Mouse (Mus musculus): ENCODE measurements around the gene Vasp.
"Not testable (repeated sequence)": the region's sequence is repeated elsewhere in the genome, so short reads cannot be mapped to it uniquely, and the experiment has no call there.

Gene Vasp

GRCm38 (mm10) chr7:19295503-19296185 lies 24.0 kb upstream of the Vasp start:
- peak; percentile 92 for DNase-seq (ENCODE audit: low read depth, low spot score)
- Histone ChIP-seq H3K36me3 (ENCODE audit: control insufficient read depth, insufficient read depth, low read length, poor library complexity, severe bottlenecking) (no peaks in the 10 kb centered on the region), H3K27me3 (ENCODE audit: control insufficient read depth, insufficient read depth, low read length, poor library complexity, severe bottlenecking) (no peaks in the 10 kb centered on the region; the same call in 1 of the 2 replicates)

GRCm38 (mm10) chr7:19290969-19291596 lies 19.5 kb upstream of the Vasp start:
- DNase-seq (ENCODE audit: low read depth, low spot score), result no peak
- Histone ChIP-seq H3K27me3 (ENCODE audit: control insufficient read depth, insufficient read depth, low read length, poor library complexity, severe bottlenecking) (no peaks in the 10 kb centered on the region; the same call in 1 of the 2 replicates), H3K36me3 (ENCODE audit: control insufficient read depth, insufficient read depth, low read length, poor library complexity, severe bottlenecking) (no peaks in the 10 kb centered on the region)

GRCm38 (mm10) chr7:19284763-19285162 lies 13.1 kb upstream of the Vasp start:
- peak; percentile 81 for DNase-seq (ENCODE audit: low read depth, low spot score)
- no peaks in the 10 kb centered on the region for H3K27me3 ChIP-seq (ENCODE audit: control insufficient read depth, insufficient read depth, low read length, poor library complexity, severe bottlenecking)
- no peaks in the 10 kb centered on the region for H3K36me3 ChIP-seq (ENCODE audit: control insufficient read depth, insufficient read depth, low read length, poor library complexity, severe bottlenecking)

- Histone ChIP-seq H3K36me3 (ENCODE audit: control insufficient read depth, insufficient read depth, low read length, poor library complexity, severe bottlenecking) (no peaks in the 10 kb centered on the region), H3K27me3 (ENCODE audit: control insufficient read depth, insufficient read depth, low read length, poor library complexity, severe bottlenecking) (no peaks in the 10 kb centered on the region)
- no peak for DNase-seq (ENCODE audit: low read depth, low spot score)
Observed at GRCm38 (mm10) chr7:19283406-19283804, 11.8 kb upstream of the Vasp start.

GRCm38 (mm10) chr7:19282791-19283405 lies 11.3 kb upstream of the Vasp start:
- peak; percentile 59 for DNase-seq (ENCODE audit: low read depth, low spot score)
- Histone ChIP-seq H3K36me3 (ENCODE audit: control insufficient read depth, insufficient read depth, low read length, poor library complexity, severe bottlenecking) (no peaks in the 10 kb centered on the region), H3K27me3 (ENCODE audit: control insufficient read depth, insufficient read depth, low read length, poor library complexity, severe bottlenecking) (no peaks in the 10 kb centered on the region)

GRCm38 (mm10) chr7:19282385-19282784 lies 10.8 kb upstream of the Vasp start, which contains the start of gene Rtn2:
Gene Rtn2, plus strand, starts transcription at chr7:19282624.
- H3K27me3 ChIP-seq (ENCODE audit: control insufficient read depth, insufficient read depth, low read length, poor library complexity, severe bottlenecking), result no peaks in the 10 kb centered on the region
- peak; percentile 78 for DNase-seq (ENCODE audit: low read depth, low spot score)
- no peaks in the 10 kb centered on the region for H3K36me3 ChIP-seq (ENCODE audit: control insufficient read depth, insufficient read depth, low read length, poor library complexity, severe bottlenecking)

GRCm38 (mm10) chr7:19281680-19282304 lies 10.2 kb upstream of the Vasp start:
- not testable (repeated sequence) for H3K36me3 ChIP-seq (ENCODE audit: control insufficient read depth, insufficient read depth, low read length, poor library complexity, severe bottlenecking); H3K27me3 ChIP-seq (ENCODE audit: control insufficient read depth, insufficient read depth, low read length, poor library complexity, severe bottlenecking)
- peak; percentile 80 for DNase-seq (ENCODE audit: low read depth, low spot score)

GRCm38 (mm10) chr7:19279581-19280114 lies 8.0 kb upstream of the Vasp start, which contains the start of gene Ppm1n:
Gene Ppm1n, minus strand, starts transcription at chr7:19280064.
- DNase-seq (ENCODE audit: low read depth, low spot score), result no peak
- Histone ChIP-seq H3K27me3 (ENCODE audit: control insufficient read depth, insufficient read depth, low read length, poor library complexity, severe bottlenecking) (no peaks in the 10 kb centered on the region), H3K36me3 (ENCODE audit: control insufficient read depth, insufficient read depth, low read length, poor library complexity, severe bottlenecking) (no peaks in the 10 kb centered on the region)

GRCm38 (mm10) chr7:19279052-19279451 lies 7.4 kb upstream of the Vasp start:
- H3K36me3 ChIP-seq (ENCODE audit: control insufficient read depth, insufficient read depth, low read length, poor library complexity, severe bottlenecking), result no peaks in the 10 kb centered on the region
- DNase-seq (ENCODE audit: low read depth, low spot score), result no peak
- no peaks in the 10 kb centered on the region for H3K27me3 ChIP-seq (ENCODE audit: control insufficient read depth, insufficient read depth, low read length, poor library complexity, severe bottlenecking)

- DNase-seq (ENCODE audit: low read depth, low spot score), result peak; percentile 58
- Histone ChIP-seq H3K36me3 (ENCODE audit: control insufficient read depth, insufficient read depth, low read length, poor library complexity, severe bottlenecking) (no peaks in the 10 kb centered on the region), H3K27me3 (ENCODE audit: control insufficient read depth, insufficient read depth, low read length, poor library complexity, severe bottlenecking) (no peaks in the 10 kb centered on the region)
Observed at GRCm38 (mm10) chr7:19276253-19276652, 4.6 kb upstream of the Vasp start.

- no peaks in the 10 kb centered on the region for H3K27me3 ChIP-seq (ENCODE audit: control insufficient read depth, insufficient read depth, low read length, poor library complexity, severe bottlenecking)
- peak; percentile 92 for DNase-seq (ENCODE audit: low read depth, low spot score)
- H3K36me3 ChIP-seq (ENCODE audit: control insufficient read depth, insufficient read depth, low read length, poor library complexity, severe bottlenecking), result no peaks in the 10 kb centered on the region
Observed at GRCm38 (mm10) chr7:19272173-19272764, 652 bp upstream of the Vasp start.

- no peaks in the 10 kb centered on the region for H3K27me3 ChIP-seq (ENCODE audit: control insufficient read depth, insufficient read depth, low read length, poor library complexity, severe bottlenecking)
- H3K36me3 ChIP-seq (ENCODE audit: control insufficient read depth, insufficient read depth, low read length, poor library complexity, severe bottlenecking), result 0 out of 2 replicates have a peak, but pooled peaks cover 3% of the 10 kb centered on the region
- DNase-seq (ENCODE audit: low read depth, low spot score), result peak; percentile 42
Observed at GRCm38 (mm10) chr7:19270509-19271237, 944 bp downstream of the Vasp start.

GRCm38 (mm10) chr7:19269721-19270441 lies 1.7 kb downstream of the Vasp start:
- no peaks in the 10 kb centered on the region for H3K27me3 ChIP-seq (ENCODE audit: control insufficient read depth, insufficient read depth, low read length, poor library complexity, severe bottlenecking)
- DNase-seq (ENCODE audit: low read depth, low spot score), result peak; percentile 64
- peaks cover 3% of the 10 kb centered on the region; the same call in 1 of the 2 replicates for H3K36me3 ChIP-seq (ENCODE audit: control insufficient read depth, insufficient read depth, low read length, poor library complexity, severe bottlenecking)
